Mouse (Mus musculus): ENCODE results near the gene Csf2.

Csf2 gene

DNA sequence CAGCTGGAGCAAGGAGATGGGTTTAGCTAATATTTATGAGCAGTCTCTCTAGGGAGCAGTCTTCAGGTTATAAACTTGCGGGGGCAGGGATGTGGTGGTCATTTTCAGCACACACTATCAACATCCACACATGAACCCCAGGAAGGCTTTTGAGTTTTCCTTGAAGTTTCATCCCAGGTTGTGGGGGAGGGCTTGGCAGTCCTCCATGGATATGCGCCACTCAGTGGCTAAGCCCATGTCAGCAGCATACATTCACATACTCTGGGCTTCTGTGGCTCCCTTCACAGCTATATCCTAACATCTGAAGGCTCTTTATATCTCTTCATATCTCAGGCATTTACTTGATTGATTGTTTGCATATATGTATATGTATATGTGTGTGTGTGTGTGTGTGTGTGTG lies 46.3 kb downstream of the Csf2 start:
- POLR2A ChIA-PET = no interaction called here
- CTCF ChIA-PET = interaction anchor here in 1 of 4 experiments (0.9 to 1.0 kb wide), 2 partner anchors 50 to 58 kb away, joined by 3 read pairs; no protein-coding TSS in a partner anchor

GRCm38 (mm10) chr11:54201881-54202685 lies 47.4 kb downstream of the Csf2 start:
- ChIA-PET POLR2A (interaction anchor here in 1 of 4 experiments (1.2 kb wide), 1 partner anchor 40 kb away, joined by 4 read pairs; no protein-coding TSS in a partner anchor), CTCF (no interaction called here)

DNA sequence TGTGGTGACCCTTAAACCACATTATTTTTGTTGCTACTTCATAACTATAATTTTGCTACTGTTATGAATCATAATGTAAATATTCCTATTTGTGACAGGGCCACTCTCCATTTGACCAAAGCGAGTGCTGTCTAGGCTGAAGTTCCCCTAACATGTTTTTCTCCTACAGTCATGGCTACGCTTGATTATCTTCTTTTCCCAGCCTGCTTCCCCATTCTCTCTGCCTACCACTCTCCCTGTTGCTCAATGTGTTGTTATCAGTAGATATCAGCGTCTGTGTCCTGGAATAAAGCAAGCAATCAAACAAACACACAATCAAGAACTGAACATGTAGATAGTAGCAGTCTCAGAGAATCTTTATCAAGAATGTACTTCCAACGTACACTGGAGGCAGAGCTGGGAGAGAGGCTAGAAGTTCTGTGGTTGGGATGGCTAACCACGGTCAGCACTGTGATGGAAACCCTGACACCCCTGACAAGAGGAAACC lies 48.1 kb downstream of the Csf2 start:
- POLR2A ChIA-PET = interaction anchor here in 1 of 4 experiments (1.2 kb wide), 1 partner anchor 39 kb away, joined by 4 read pairs; no protein-coding TSS in a partner anchor

More for the DNA sequence above, 48.1 kb downstream of the Csf2 start:
- CTCF ChIA-PET = no interaction called here
